Mouse (Mus musculus): ENCODE data around the gene Cma1. TPM values are rescaled to one million over a fixed set of nuclear protein-coding genes. Genes with fewer than 3 reads are reported as not detected.

Gene Cma1
- polyA plus RNA-seq, 1 experiment from 2014 or later = not detected

DNA sequence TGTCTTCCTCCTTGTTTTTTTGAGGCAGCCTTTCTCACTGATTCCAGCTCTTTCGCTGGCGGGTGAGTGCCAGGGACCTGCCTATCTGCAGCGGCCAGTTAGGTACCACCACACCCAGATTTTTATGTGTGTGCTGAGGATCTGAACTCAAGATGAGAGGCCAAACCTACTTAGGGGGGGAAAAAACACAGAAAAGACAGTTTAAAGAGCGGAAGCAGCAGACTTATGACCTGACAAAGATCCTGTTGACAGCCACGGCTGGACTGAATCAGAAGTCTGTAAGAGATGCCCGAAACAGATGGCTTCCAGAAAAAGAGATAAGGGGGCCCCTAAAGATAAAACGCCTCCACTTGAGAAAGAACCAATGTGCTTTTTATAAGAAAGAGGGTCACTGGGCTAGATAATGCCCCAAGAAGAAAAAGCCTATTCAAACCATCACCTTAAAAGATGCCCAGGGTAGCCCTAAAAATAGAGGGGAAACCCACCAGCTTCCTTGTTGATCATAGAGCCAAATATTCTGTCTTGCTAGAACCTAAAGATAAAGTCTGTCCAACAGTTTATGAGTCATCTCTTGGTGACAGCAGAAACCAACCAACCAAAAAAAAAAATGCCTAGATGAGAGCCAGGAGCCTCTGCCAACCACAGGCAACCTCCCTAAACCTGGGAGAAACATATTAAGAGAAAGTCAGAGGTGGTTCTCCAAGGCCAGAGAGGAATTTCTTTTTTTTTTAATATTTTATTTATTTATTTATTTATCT, 21.8 kb downstream of the Cma1 start:
- peak; percentile 83 for ATAC-seq
- H3K9me3 ChIP-seq (replicated peaks) = no peaks in the 10 kb centered on the region
- H3K9ac ChIP-seq = peak overlapping the region; percentile 17; the same call in 1 of the 2 replicates
- H3K4me2 ChIP-seq = peak overlapping the region; percentile 62
- peaks cover 57% of the 10 kb centered on the region for H3K4me1 ChIP-seq
- peak overlapping the region; percentile 80 for H3K27ac ChIP-seq
- H3K36me3 ChIP-seq = no peaks in the 10 kb centered on the region
- WGBS (ENCODE audit: insufficient replicate concordance) = 9% methylated on average over 7 of the region's 7 CpGs
- no peaks in the 10 kb centered on the region; the same call in 1 of the 2 replicates for H3K27me3 ChIP-seq (replicated peaks)
- no peak overlapping the region for H3K4me3 ChIP-seq

DNA sequence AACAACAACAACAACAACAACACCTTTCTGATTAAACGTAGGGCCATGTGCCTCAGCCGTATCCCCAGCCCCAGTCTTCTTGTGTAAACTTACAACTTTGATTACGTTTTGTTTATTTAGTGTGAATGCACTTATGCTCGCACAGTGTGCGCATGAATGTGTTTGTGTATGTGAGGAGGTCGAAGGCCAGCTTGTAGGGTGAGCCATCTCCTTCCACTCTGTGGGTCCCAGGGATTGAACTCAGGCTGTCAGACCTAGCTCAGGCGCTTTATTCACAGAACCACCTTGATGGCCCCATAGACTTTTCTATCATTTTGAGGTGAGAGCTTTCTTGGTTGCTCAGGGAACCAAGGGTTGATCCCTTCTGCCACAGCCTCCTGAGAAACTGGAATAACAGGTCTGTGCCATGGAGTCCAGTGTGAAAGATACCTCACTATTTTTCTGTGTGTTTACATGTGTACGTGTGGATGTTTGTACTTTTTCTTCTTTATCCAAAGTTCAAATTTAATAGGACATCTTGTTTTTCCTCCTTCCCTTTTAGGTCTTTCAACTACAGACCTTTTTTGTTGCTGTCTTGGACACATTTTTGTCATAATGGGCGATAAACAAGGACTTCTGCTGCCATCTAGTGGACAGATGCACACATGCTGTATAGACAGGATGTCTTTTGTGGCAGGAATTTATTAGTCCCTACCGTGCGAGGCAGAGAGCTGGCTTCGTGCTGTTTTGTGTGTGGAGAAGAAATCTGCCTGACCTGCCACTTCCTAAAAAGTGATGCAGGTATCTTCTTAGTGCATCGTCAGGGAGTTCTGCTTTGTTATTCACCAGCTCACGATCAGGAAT, 26.0 kb downstream of the Cma1 start:
- Histone ChIP-seq H3K4me2 (no peak overlapping the region), H3K27ac (no peak overlapping the region), H3K4me3 (no peak overlapping the region), H3K9me3 (replicated peaks) (no peaks in the 10 kb centered on the region), H3K27me3 (replicated peaks) (no peaks in the 10 kb centered on the region; the same call in 1 of the 2 replicates), H3K36me3 (no peaks in the 10 kb centered on the region), H3K4me1 (peaks cover 27% of the 10 kb centered on the region), H3K9ac (no peak overlapping the region)
- ATAC-seq = no peak
- 30% methylated on average over 14 of the region's 14 CpGs for WGBS (ENCODE audit: insufficient replicate concordance)

DNA sequence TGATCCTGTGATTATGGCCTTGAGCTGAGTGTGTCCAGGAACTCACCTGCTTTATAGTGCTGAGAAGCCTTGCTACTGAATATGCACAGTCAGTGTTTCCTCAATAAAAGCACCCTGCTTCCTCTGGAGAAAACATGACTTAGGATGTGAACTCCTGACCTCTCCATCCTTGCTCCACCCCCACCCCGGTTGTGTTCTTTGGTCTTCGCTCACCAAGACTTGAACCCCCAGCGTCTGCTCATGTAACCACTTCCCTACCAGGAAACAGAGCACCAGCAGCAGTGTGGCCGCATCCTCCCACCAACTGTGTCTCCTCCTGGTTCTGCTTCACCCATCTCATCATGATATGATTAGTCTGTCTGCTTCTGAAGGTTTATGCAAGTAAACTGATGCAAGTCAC, 31.1 kb downstream of the Cma1 start:
- H3K4me2 ChIP-seq = no peak overlapping the region
- no peaks in the 10 kb centered on the region for H3K36me3 ChIP-seq
- H3K27me3 ChIP-seq (replicated peaks) = no peaks in the 10 kb centered on the region
- no peaks in the 10 kb centered on the region for H3K9me3 ChIP-seq (replicated peaks)
- H3K4me3 ChIP-seq = no peak overlapping the region
- no peak for ATAC-seq
- H3K27ac ChIP-seq = no peak overlapping the region
- WGBS (ENCODE audit: insufficient replicate concordance) = 28% methylated on average over 4 of the region's 4 CpGs
- H3K4me1 ChIP-seq = 0 out of 2 replicates have a peak, but pooled peaks cover 3% of the 10 kb centered on the region
- H3K9ac ChIP-seq = no peak overlapping the region

DNA sequence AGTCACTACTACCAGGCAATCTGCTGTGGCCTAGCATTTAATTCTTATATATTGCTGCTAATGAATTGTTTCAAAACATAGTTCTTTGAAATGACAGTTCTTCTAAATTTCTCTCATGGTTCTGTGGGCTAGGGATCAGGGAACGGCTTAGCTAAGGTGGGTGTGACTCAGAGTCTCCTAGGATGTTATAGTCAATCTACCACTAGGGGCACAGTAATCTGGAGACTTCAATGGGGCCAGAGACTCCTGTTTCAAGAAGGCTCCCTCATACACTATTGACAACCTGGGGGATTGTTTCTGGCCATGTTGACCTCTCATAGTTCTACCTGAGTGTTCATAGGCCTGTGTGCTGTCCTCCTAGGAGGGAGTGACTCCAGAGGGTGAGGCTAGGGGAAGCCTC, 39.0 kb downstream of the Cma1 start:
- peaks cover 10% of the 10 kb centered on the region for H3K4me1 ChIP-seq
- WGBS (ENCODE audit: insufficient replicate concordance) = 15% methylated on average over 1 of the region's 1 CpGs
- no peak overlapping the region for H3K27ac ChIP-seq
- H3K27me3 ChIP-seq (replicated peaks) = peaks cover 14% of the 10 kb centered on the region; the same call in 1 of the 2 replicates
- H3K4me3 ChIP-seq = no peak overlapping the region
- ATAC-seq = no peak
- no peaks in the 10 kb centered on the region for H3K36me3 ChIP-seq
- no peak overlapping the region for H3K4me2 ChIP-seq
- H3K9me3 ChIP-seq (replicated peaks) = no peaks in the 10 kb centered on the region
- no peak overlapping the region for H3K9ac ChIP-seq

DNA sequence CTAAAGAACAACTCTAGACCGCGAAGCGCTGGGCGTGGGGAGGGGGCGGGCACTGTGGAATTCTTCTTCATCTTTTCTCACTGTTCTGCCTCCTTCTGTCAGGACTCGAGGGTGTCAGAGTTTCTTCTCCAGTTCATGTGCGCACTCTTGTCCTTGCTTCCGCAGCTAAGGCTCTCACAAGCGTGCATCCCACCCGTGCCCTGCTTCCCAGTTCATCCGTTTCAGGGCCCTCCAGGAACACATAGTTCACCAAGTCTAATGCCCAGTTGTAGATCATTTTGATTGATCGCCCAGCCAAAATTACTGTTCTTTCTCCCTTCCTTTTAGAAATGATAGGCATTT, 44.1 kb downstream of the Cma1 start:
- Histone ChIP-seq H3K4me1 (peaks cover 29% of the 10 kb centered on the region), H3K27ac (no peak overlapping the region), H3K27me3 (replicated peaks) (peaks cover 5% of the 10 kb centered on the region; the same call in 1 of the 2 replicates), H3K36me3 (peaks cover 26% of the 10 kb centered on the region), H3K4me2 (peak overlapping the region; percentile 73), H3K9me3 (replicated peaks) (no peaks in the 10 kb centered on the region), H3K9ac (peak overlapping the region; percentile 53), H3K4me3 (peak overlapping the region; percentile 43)
- 19% methylated on average over 12 of the region's 12 CpGs for WGBS (ENCODE audit: insufficient replicate concordance)
- no peak for ATAC-seq

DNA sequence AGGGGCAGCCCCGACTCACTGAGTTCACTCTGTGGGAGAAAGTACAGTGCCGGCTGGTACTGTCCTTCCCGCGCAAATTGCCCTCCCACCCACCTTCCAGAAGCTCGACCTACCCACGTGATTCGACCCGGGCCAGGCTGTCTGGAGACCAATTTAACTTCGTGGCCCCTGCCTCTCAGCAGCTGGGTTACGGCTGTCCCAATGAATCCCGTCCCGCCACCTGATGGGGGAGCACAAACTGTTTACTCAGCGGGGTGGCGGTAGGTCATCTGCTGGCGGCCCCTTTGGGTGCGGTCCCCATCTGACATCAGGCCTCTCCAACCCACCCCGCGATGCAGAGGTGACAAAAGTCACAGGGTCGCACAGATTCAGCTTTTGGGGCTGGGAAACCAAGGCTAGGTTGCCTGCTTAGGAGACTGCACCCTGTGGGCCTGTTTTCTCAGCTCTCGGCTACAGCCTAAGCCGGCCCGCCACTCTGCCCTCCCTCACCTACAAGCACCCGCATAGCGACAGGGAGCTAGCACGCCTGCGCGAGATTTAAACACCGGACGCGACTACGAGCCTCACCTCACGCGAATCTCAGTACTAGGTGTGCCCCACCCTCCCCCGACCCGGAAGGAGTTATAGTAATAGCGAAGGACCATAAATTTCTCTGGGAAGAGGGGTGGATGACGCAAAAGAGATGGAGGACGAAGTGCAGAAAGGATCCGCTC, 44.6 kb downstream of the Cma1 start, which contains the start of gene Sdr39u1:
Gene Sdr39u1, minus strand, starts transcription at position 593 of the 713 bp plus-strand sequence.
- Histone ChIP-seq H3K4me3 (peak within 1 kb of the TSS; percentile 43), H3K9me3 (replicated peaks) (no peaks in the 10 kb centered on the region), H3K36me3 (peaks cover 31% of the 10 kb centered on the region), H3K27ac (peak within 1 kb of the TSS; percentile 20; the same call in 1 of the 2 replicates), H3K4me1 (peaks cover 29% of the 10 kb centered on the region), H3K4me2 (peak within 1 kb of the TSS; percentile 73), H3K9ac (peak within 1 kb of the TSS; percentile 53), H3K27me3 (replicated peaks) (peaks cover 5% of the 10 kb centered on the region; the same call in 1 of the 2 replicates)
- ATAC-seq = peak; percentile 70
- WGBS (ENCODE audit: insufficient replicate concordance) = 6% methylated on average over 39 of the region's 39 CpGs

DNA sequence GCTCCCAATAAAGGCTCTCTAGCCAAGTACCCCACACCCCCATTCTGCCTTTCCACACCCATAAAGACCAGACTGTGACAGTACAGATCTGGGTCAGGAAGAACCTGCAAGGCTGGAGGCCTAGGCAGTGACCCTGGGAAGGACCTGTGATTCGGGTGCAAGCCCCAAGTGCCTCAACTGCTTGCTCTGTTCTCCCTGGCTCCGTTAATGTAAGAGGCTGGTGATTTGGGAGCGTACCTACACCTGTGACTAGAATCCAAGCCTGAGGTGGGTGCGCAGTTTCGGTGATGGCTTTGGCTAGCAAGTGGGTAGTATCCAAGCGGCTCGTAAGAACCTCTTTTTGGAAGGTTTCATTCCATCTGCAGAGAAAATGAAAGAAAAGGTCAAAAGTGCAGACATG, 45.5 kb downstream of the Cma1 start:
- whole genome bisulfite sequencing (ENCODE audit: insufficient replicate concordance) = 85% methylated on average over 7 of the region's 7 CpGs
- H3K27ac ChIP-seq = no peak overlapping the region

DNA sequence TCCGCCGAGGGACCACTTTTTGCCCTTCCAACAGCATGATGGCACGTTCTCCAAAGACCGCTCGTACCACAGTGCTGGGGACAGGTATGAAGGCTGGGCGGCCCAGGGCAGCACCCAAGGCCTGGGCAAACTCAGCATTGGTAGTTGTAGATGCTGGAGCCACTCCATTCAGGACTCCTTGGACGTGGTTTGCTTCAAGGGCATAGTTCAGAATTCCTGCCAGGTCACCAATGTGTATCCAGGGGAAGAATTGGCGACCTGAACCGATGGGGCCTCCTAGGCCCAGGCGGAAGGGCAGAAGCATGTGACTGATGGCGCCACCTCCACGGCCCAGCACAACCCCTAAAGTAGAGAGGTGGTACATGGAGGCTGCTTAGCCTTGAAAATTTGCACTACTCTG, 46.8 kb downstream of the Cma1 start:
- H3K4me3 ChIP-seq = no peak overlapping the region
- ATAC-seq = no peak
- WGBS (ENCODE audit: insufficient replicate concordance) = 86% methylated on average over 12 of the region's 12 CpGs
- H3K9ac ChIP-seq = no peak overlapping the region
- H3K4me1 ChIP-seq = peaks cover 29% of the 10 kb centered on the region
- no peak overlapping the region for H3K4me2 ChIP-seq
- no peak overlapping the region for H3K27ac ChIP-seq
- peaks cover 50% of the 10 kb centered on the region for H3K36me3 ChIP-seq
- no peaks in the 10 kb centered on the region for H3K9me3 ChIP-seq (replicated peaks)
- H3K27me3 ChIP-seq (replicated peaks) = no peaks in the 10 kb centered on the region; the same call in 1 of the 2 replicates

More for the DNA sequence above, 45.5 kb downstream of the Cma1 start:
- H3K4me3 ChIP-seq = no peak overlapping the region
- H3K36me3 ChIP-seq = peaks cover 40% of the 10 kb centered on the region
- peak overlapping the region; percentile 73; the same call in 1 of the 2 replicates for H3K4me2 ChIP-seq
- H3K27me3 ChIP-seq (replicated peaks) = peaks cover 5% of the 10 kb centered on the region; the same call in 1 of the 2 replicates
- no peak for ATAC-seq
- H3K9me3 ChIP-seq (replicated peaks) = no peaks in the 10 kb centered on the region
- no peak overlapping the region for H3K9ac ChIP-seq
- peaks cover 29% of the 10 kb centered on the region for H3K4me1 ChIP-seq

Other genes with a start within 250 kb of the Cma1 start
- 1.6 and 2.1 TPM in 2 replicates for gene Tgm1, start 230.7 kb downstream of the Cma1 start, polyA plus RNA-seq (2016; fragmentation: Nextera tagmentation; extraction: Ambion mirVana)
- 18.3 and 18.9 TPM in 2 replicates for gene Rabggta, start 222.4 kb downstream of the Cma1 start, polyA plus RNA-seq (2016; fragmentation: Nextera tagmentation; extraction: Ambion mirVana)
- gene Dhrs1, start 199.0 kb downstream of the Cma1 start, polyA plus RNA-seq (2016; fragmentation: Nextera tagmentation; extraction: Ambion mirVana) = 34.3 and 35.2 TPM in 2 replicates
- 56.0 and 59.4 TPM in 2 replicates for gene Nop9, start 199.0 kb downstream of the Cma1 start, polyA plus RNA-seq (2016; fragmentation: Nextera tagmentation; extraction: Ambion mirVana)
- gene Cideb, start 186.2 kb downstream of the Cma1 start, polyA plus RNA-seq (2016; fragmentation: Nextera tagmentation; extraction: Ambion mirVana) = 10.7 and 11.2 TPM in 2 replicates
- 1.3 and 1.8 TPM in 2 replicates for gene Ltb4r2, start 183.2 kb downstream of the Cma1 start, polyA plus RNA-seq (2016; fragmentation: Nextera tagmentation; extraction: Ambion mirVana)
- gene Ltb4r1, start 178.7 kb downstream of the Cma1 start, polyA plus RNA-seq (2016; fragmentation: Nextera tagmentation; extraction: Ambion mirVana) = 3.1 and 3.6 TPM in 2 replicates
- 2.9 and 3.6 TPM in 2 replicates for gene Adcy4, start 160.6 kb downstream of the Cma1 start, polyA plus RNA-seq (2016; fragmentation: Nextera tagmentation; extraction: Ambion mirVana)
- 29.1 and 30.0 TPM in 2 replicates for gene Ripk3, start 155.8 kb downstream of the Cma1 start, polyA plus RNA-seq (2016; fragmentation: Nextera tagmentation; extraction: Ambion mirVana)
- gene Nfatc4, start 121.5 kb downstream of the Cma1 start, polyA plus RNA-seq (2016; fragmentation: Nextera tagmentation; extraction: Ambion mirVana) = 3.3 and 5.3 TPM in 2 replicates
- 7.0 and 8.2 TPM in 2 replicates for gene Nynrin, start 90.7 kb downstream of the Cma1 start, polyA plus RNA-seq (2016; fragmentation: Nextera tagmentation; extraction: Ambion mirVana)
- gene Cbln3, start 60.3 kb downstream of the Cma1 start, polyA plus RNA-seq (2016; fragmentation: Nextera tagmentation; extraction: Ambion mirVana) = 0.25 TPM in 2 replicates
- 12.8 and 13.0 TPM in 2 replicates for gene Khnyn, start 59.7 kb downstream of the Cma1 start, polyA plus RNA-seq (2016; fragmentation: Nextera tagmentation; extraction: Ambion mirVana)
- gene Sdr39u1, start 44.4 kb downstream of the Cma1 start, polyA plus RNA-seq (2016; fragmentation: Nextera tagmentation; extraction: Ambion mirVana) = 14.0 and 15.3 TPM in 2 replicates
- not detected in 2 replicates for gene Cma2, start 6.3 kb upstream of the Cma1 start, polyA plus RNA-seq (2016; fragmentation: Nextera tagmentation; extraction: Ambion mirVana)
- gene Mcpt1, start 73.3 kb upstream of the Cma1 start, polyA plus RNA-seq (2016; fragmentation: Nextera tagmentation; extraction: Ambion mirVana) = not detected in 2 replicates
- gene Mcpt9, start 85.8 kb upstream of the Cma1 start, polyA plus RNA-seq (2016; fragmentation: Nextera tagmentation; extraction: Ambion mirVana) = not detected in 2 replicates
- 0.12 TPM in 1 of 2 replicates, not detected in the other for gene Mcpt2, start 97.4 kb upstream of the Cma1 start, polyA plus RNA-seq (2016; fragmentation: Nextera tagmentation; extraction: Ambion mirVana)
- gene Mcpt4, start 117.6 kb upstream of the Cma1 start, polyA plus RNA-seq (2016; fragmentation: Nextera tagmentation; extraction: Ambion mirVana) = not detected in 2 replicates
- 0.20 TPM in 1 of 2 replicates, not detected in the other for gene Mcpt8, start 140.6 kb upstream of the Cma1 start, polyA plus RNA-seq (2016; fragmentation: Nextera tagmentation; extraction: Ambion mirVana)
- gene Ctsg, start 157.9 kb upstream of the Cma1 start, polyA plus RNA-seq (2016; fragmentation: Nextera tagmentation; extraction: Ambion mirVana) = 4.0 and 5.3 TPM in 2 replicates
- gene Gzme, start 175.9 kb upstream of the Cma1 start, polyA plus RNA-seq (2016; fragmentation: Nextera tagmentation; extraction: Ambion mirVana) = not detected in 2 replicates
- not detected in 2 replicates for gene Gzmd, start 187.9 kb upstream of the Cma1 start, polyA plus RNA-seq (2016; fragmentation: Nextera tagmentation; extraction: Ambion mirVana)
- gene Gzmg, start 214.9 kb upstream of the Cma1 start, polyA plus RNA-seq (2016; fragmentation: Nextera tagmentation; extraction: Ambion mirVana) = not detected in 2 replicates
- gene Gzmn, start 229.9 kb upstream of the Cma1 start, polyA plus RNA-seq (2016; fragmentation: Nextera tagmentation; extraction: Ambion mirVana) = not detected in 2 replicates